Mouse (Mus musculus) lung, adult 10 weeks (tissue): ENCODE measurements around the gene Chrnb2. TPM values are rescaled to one million over a fixed set of nuclear protein-coding genes. Genes with fewer than 3 reads are reported as not detected.

Source experiments
- polyA plus RNA-seq: library from polyadenylated mRNA; stranded (reverse); fragments of 350-450 nt; fragmentation: Illumina TruSeq; extraction: RNeasy Lipid Tissue Mini Kit (QIAGEN cat#74804); gene quantifications from one replicate; pipeline ENCODE4 v1.2.3, GENCODE M21; 2014; ENCODE audit warnings: low read depth, low replicate concordance; ENCODE audit not compliant: insufficient read depth

Gene Chrnb2
- 0.24 TPM for polyA plus RNA-seq

DNA sequence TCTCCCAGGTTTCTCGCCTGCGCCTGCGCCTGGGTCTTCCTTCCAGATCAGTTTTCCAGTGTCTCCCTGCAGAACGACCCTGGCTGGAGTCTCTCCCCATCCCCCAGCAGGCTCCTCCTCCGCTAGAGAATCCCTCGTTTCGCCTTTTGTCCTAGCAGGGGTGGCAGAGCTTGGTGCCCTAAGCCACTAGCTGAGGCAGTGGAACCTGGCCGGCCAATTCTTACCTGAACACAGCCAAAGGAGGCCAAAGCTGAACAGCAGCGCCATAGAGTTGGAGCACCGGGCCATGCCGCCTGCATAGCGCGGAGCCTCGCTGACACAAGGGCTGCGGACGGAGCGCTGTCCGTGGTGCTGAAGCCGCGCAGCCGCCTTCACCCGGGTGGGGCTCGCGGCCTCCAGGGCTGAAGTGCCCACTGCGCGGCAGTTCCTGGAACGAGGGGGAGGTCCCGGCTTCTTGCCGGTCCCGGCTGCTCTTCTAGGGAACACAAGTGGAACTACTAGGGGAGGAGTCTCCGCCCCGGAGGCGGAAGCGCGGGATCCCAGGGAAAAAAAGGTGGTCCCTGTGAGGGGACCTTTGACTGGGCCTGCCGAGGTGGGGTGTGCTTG, at the start of gene Chrnb2:
Chrnb2 (minus strand) TSS at position 514 of the 606 bp plus-strand sequence.

DNA sequence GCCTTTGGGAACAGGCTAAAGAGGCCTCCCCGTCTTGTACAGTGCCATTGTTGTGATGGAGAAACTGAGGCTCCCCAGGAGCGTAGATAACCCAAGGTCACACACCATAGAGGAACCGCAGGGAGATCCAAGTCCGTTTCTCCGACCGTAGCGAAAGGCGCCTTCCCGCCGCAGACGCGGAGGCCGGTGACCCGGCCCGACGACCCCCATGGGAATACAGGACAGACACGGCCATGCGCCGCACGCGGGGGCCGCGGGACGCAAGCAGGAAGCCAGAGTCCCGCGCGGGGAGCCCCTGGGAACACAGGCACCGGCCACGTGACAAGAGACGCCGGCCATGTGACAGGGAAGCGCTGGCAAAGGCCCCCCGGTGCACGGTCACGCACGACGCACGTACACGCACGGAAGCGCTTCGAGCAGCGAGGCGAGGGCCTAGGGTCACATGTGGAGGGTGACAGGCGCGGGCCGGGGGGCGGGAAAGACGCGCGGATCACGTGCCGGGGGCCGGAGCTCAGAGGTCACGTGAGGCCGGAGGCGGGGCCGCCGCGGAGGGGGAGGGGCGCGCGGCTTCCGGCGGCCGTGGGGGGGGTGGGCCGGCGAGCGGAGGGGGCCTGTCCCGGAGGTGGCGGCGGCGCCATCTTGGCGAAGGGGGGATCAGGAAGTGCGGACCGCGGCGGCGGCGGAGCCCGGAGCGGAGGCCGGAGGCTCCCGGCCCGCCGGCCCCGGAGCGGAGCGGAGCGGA, 8.7 kb upstream of the Chrnb2 start, which contains the start of gene Ube2q1:
Ube2q1 (plus strand) TSS at position 649 of the 742 bp plus-strand sequence.

DNA sequence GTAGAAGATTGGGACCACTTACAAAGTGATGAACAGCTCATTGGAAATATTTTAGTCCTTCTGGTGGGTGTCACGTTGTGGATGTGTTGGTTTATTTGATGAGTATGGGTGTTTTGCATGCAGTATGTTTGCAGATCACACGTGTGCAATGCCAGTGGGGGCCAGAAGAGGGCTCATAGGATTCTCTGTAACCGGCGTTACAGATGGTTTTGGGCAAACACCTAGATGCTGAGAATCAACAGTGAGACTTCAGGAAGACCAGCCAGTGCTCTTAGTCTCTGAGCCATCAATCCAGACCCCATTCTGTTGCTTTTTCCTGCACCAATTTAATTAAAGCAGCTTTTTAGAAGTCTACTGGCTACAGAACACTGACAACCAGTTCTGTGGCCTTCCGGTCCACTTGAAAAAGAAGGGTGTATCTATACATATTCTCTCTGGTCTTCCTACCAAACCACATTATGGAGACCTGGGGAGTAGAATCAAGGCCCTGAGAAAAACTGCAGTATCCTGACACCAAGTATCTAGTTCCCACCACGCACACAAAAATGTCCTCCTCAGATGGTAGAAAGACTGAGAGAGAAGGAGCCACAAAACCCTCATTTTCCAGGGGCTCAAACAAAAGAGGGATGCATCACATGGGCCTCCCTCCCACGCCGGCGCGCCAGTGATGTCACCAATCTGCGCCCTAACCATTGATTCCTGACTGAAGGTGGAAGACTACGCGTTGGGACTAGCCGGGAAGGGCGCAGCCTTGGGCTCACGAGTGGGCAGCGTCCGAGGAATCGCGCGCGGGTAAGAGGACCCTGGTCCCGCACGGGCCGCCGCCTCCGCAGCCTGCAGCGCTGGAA, 49.8 kb downstream of the Chrnb2 start, which contains the start of gene Adar:
Adar (plus strand) TSS at position 664 of the 848 bp plus-strand sequence.

Other genes with a start within 250 kb of the Chrnb2 start
- 1.2 TPM for gene Kcnn3, start 244.5 kb downstream of the Chrnb2 start, polyA plus RNA-seq
- 13.7 TPM for gene Adar, start 49.6 kb downstream of the Chrnb2 start, polyA plus RNA-seq
- gene Ube2q1, start 9.0 kb upstream of the Chrnb2 start, polyA plus RNA-seq = 61.0 TPM
- gene She, start 66.7 kb upstream of the Chrnb2 start, polyA plus RNA-seq = 11.7 TPM
- 9.3 TPM for gene Il6ra, start 148.6 kb upstream of the Chrnb2 start, polyA plus RNA-seq
- gene Atp8b2, start 198.9 kb upstream of the Chrnb2 start, polyA plus RNA-seq = 9.1 TPM
- gene Hax1, start 234.1 kb upstream of the Chrnb2 start, polyA plus RNA-seq = 68.6 TPM